Mouse (Mus musculus) MEL (cell line): ENCODE results near the gene Cfap36. TPM values are rescaled to one million over a fixed set of nuclear protein-coding genes. Genes with fewer than 3 reads are reported as not detected.

Source experiments
- DNase-seq: peaks from one replicate; pipeline ENCODE4 v3.0.0; 2011; ENCODE audit warnings: low read depth, low spot score
- H3K27ac ChIP-seq: 2 replicates; pipeline ENCODE4 v1.5.1; 2012; ENCODE audit warnings: low read depth, mild to moderate bottlenecking, control low read depth, low read length, moderate library complexity; ENCODE audit not compliant: control insufficient read depth
- H3K27me3 ChIP-seq, 2 experiments: fragments of 150-350 bp in 1 of 2; sonication (generic) in 1 of 2; 2 replicates each; pipeline ENCODE4 v1.6.1; 2012; ENCODE audit warnings: low read length in 2 of 2, mild to moderate bottlenecking in 2 of 2, improper control_type of control experiment in 1 of 2, moderate library complexity in 1 of 2; ENCODE audit not compliant: insufficient read depth in 2 of 2, control insufficient read depth in 1 of 2
- H3K36me3 ChIP-seq, 2 experiments: 2 replicates each; pipeline ENCODE4 v1.6.1; 2012 to 2014; ENCODE audit warnings: low read length in 2 of 2, improper control_type of control experiment in 1 of 2, inconsistent platforms in 1 of 2, mild to moderate bottlenecking in 1 of 2; ENCODE audit not compliant: insufficient read depth in 2 of 2, control insufficient read depth in 1 of 2
- H3K4me1 ChIP-seq, 2 experiments: fragments of 150-350 bp in 1 of 2; sonication (generic) in 1 of 2; 2 replicates each; pipeline ENCODE4 v1.6.1; 2012; ENCODE audit warnings: low read length in 2 of 2, improper control_type of control experiment in 1 of 2, mild to moderate bottlenecking in 1 of 2; ENCODE audit not compliant: insufficient read depth in 2 of 2, control insufficient read depth in 1 of 2
- H3K4me3 ChIP-seq, 2 experiments: fragments of 150-350 bp in 1 of 2; sonication (generic) in 1 of 2; 2 replicates each; pipeline ENCODE4 v1.5.1; 2012; ENCODE audit warnings: low read depth in 2 of 2, low read length in 2 of 2, mild to moderate bottlenecking in 2 of 2, moderate library complexity in 2 of 2, control low read depth in 1 of 2, improper control_type of control experiment in 1 of 2; ENCODE audit not compliant: control insufficient read depth in 1 of 2, insufficient read depth in 1 of 2
- H3K79me2 ChIP-seq: 2 replicates; pipeline ENCODE4 v1.6.1; 2012; ENCODE audit warnings: mild to moderate bottlenecking, low read length, moderate library complexity; ENCODE audit not compliant: control insufficient read depth, poor library complexity, insufficient read depth
- H3K9ac ChIP-seq: 2 replicates; pipeline ENCODE4 v1.6.1; 2012; ENCODE audit warnings: low read depth, mild to moderate bottlenecking, control low read depth, low read length, moderate library complexity; ENCODE audit not compliant: control insufficient read depth, poor library complexity, severe bottlenecking
- H3K9me3 ChIP-seq: fragments of 150-350 bp; sonication (generic); replicated peaks from 2 replicates; pipeline ENCODE4 v1.6.1; 2012; ENCODE audit warnings: mild to moderate bottlenecking, low read length, improper control_type of control experiment, moderate library complexity; ENCODE audit not compliant: insufficient read depth
- BHLHE40 ChIP-seq: IDR thresholded peaks from 2 replicates; pipeline ENCODE4 v1.6.1; 2012; ENCODE audit warnings: low read depth, mild to moderate bottlenecking, inconsistent platforms, low read length, improper control_type of control experiment, borderline replicate concordance
- CHD1 ChIP-seq: IDR thresholded peaks from 2 replicates; pipeline ENCODE4 v1.6.1; 2012; ENCODE audit warnings: low read depth, mild to moderate bottlenecking, inconsistent platforms, low read length, improper control_type of control experiment
- CTCF ChIP-seq, 3 experiments: IDR thresholded peaks in 2 of 3; conservative IDR thresholded peaks in 1 of 3; 2 replicates each; pipeline ENCODE4 v1.5.1; 2011 to 2012; ENCODE audit warnings: low read length in 3 of 3, low read depth in 2 of 3, mild to moderate bottlenecking in 2 of 3, improper control_type of control experiment in 1 of 3, inconsistent platforms in 1 of 3, mixed read lengths in 1 of 3, moderate library complexity in 1 of 3; ENCODE audit not compliant: control insufficient read depth in 1 of 3, insufficient read depth in 1 of 3, poor library complexity in 1 of 3, severe bottlenecking in 1 of 3
- E2F4 ChIP-seq: IDR thresholded peaks from 2 replicates; pipeline ENCODE4 v1.6.1; 2011; ENCODE audit warnings: low read depth, low read length, improper control_type of control experiment, borderline replicate concordance
- ELF1 ChIP-seq: IDR thresholded peaks from 2 replicates; pipeline ENCODE4 v1.6.1; 2014; ENCODE audit warnings: low read depth, mild to moderate bottlenecking, inconsistent platforms, low read length, improper control_type of control experiment, moderate library complexity
- GABPA ChIP-seq: IDR thresholded peaks from 2 replicates; pipeline ENCODE4 v1.6.1; 2012; ENCODE audit warnings: low read depth, mild to moderate bottlenecking, inconsistent platforms, low read length, improper control_type of control experiment, moderate library complexity
- GATA1 ChIP-seq: IDR thresholded peaks from 2 replicates; pipeline ENCODE4 v1.6.1; 2011; ENCODE audit warnings: low read depth, low read length, improper control_type of control experiment
- MAZ ChIP-seq: IDR thresholded peaks from 2 replicates; pipeline ENCODE4 v1.6.1; 2012; ENCODE audit warnings: low read depth, mild to moderate bottlenecking, inconsistent platforms, low read length, improper control_type of control experiment
- MEF2A ChIP-seq: IDR thresholded peaks from 2 replicates; pipeline ENCODE4 v1.6.1; 2014; ENCODE audit warnings: low read depth, mild to moderate bottlenecking, inconsistent platforms, low read length, improper control_type of control experiment; ENCODE audit not compliant: poor library complexity, insufficient replicate concordance, severe bottlenecking; ENCODE audit errors: extremely low read depth
- MYB ChIP-seq: IDR thresholded peaks from 2 replicates; pipeline ENCODE4 v1.6.1; 2011; ENCODE audit warnings: mild to moderate bottlenecking, low read depth, low read length, improper control_type of control experiment
- MYC ChIP-seq: IDR thresholded peaks from 2 replicates; pipeline ENCODE4 v1.6.1; 2011; ENCODE audit warnings: low read depth, mild to moderate bottlenecking, low read length, improper control_type of control experiment, moderate library complexity
- NELFE ChIP-seq: IDR thresholded peaks from 2 replicates; pipeline ENCODE4 v1.6.1; 2011; ENCODE audit warnings: low read depth, low read length, improper control_type of control experiment
- POLR2AphosphoS5 ChIP-seq: IDR thresholded peaks from 2 replicates; pipeline ENCODE4 v1.6.1; 2012; ENCODE audit warnings: low read depth, borderline replicate concordance, mild to moderate bottlenecking, inconsistent platforms, low read length, moderate library complexity, mixed read lengths
- RAD21 ChIP-seq: IDR thresholded peaks from 2 replicates; pipeline ENCODE4 v1.6.1; 2011; ENCODE audit warnings: mild to moderate bottlenecking, low read depth, low read length, improper control_type of control experiment
- SIN3A ChIP-seq: IDR thresholded peaks from 2 replicates; pipeline ENCODE4 v1.6.1; 2012; ENCODE audit warnings: low read length, improper control_type of control experiment, inconsistent platforms
- SMC3 ChIP-seq: IDR thresholded peaks from 2 replicates; pipeline ENCODE4 v1.6.1; 2011; ENCODE audit warnings: low read depth, low read length, improper control_type of control experiment
- TBP ChIP-seq: IDR thresholded peaks from 2 replicates; pipeline ENCODE4 v1.8.0; 2011; ENCODE audit warnings: low read depth, low read length, improper control_type of control experiment
- USF1 ChIP-seq: IDR thresholded peaks from 2 replicates; pipeline ENCODE4 v1.6.1; 2014; ENCODE audit warnings: low read depth, mild to moderate bottlenecking, inconsistent platforms, low read length, improper control_type of control experiment, moderate library complexity
- USF2 ChIP-seq, 2 experiments: IDR thresholded peaks; 2 replicates each; pipeline ENCODE4 v1.6.1; 2011 to 2012; ENCODE audit warnings: improper control_type of control experiment in 2 of 2, low read length in 2 of 2, borderline replicate concordance in 1 of 2, inconsistent platforms in 1 of 2, low read depth in 1 of 2, mild to moderate bottlenecking in 1 of 2; ENCODE audit not compliant: insufficient read depth in 1 of 2
- ZC3H11A ChIP-seq: IDR thresholded peaks from 2 replicates; pipeline ENCODE4 v1.6.1; 2012; ENCODE audit warnings: low read depth, mild to moderate bottlenecking, inconsistent platforms, low read length, improper control_type of control experiment
- ZMIZ1 ChIP-seq: IDR thresholded peaks from 2 replicates; pipeline ENCODE4 v1.6.1; 2012; ENCODE audit warnings: low read depth, mild to moderate bottlenecking, inconsistent platforms, low read length, improper control_type of control experiment, moderate library complexity
- polyA plus RNA-seq, 2 experiments: library from polyadenylated mRNA; stranded (reverse) in 1 of 2; unstranded in 1 of 2; fragments of >175 nt in 1 of 2; fragments of >200 nt in 1 of 2; gene quantifications; 2 replicates each; pipeline versions ENCODE4 v1.2.1 to v1.2.4; 2012; ENCODE audit warnings: low replicate concordance in 2 of 2, low read depth in 1 of 2; ENCODE audit not compliant: insufficient read length in 2 of 2, insufficient read depth in 1 of 2, missing spikeins in 1 of 2
- total RNA-seq: library from RNA; depleted of rRNA; stranded (reverse); fragments of 300-350 nt; gene quantifications from 2 replicates; pipeline ENCODE4 v1.2.3, GENCODE M21; 2012

Gene Cfap36
- total and polyA plus RNA-seq, 3 experiments: 17.8 to 18.8 TPM; not detected in 1

DNA sequence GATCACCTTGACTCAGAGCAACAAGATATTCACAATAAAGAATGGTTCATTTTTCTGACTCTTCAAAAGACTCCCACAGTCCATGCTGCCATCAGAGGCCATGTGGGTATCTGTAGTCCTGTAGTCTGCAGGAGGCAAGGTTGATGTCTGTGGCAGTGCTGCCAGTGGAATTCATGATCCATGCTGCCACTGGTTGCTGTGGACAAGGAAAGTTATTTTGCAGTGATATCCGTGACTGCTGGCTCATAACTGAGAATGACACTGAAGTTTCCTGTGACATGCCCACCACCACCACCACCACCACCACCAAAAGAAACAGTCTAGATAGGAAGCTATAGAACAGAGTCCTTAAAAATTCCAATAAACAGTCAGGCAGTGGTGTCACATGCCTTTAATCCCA lies 7.4 kb upstream of the Cfap36 start:
- H3K4me1 ChIP-seq: no peaks in the 10 kb centered on the region
- no peaks in the 10 kb centered on the region for H3K36me3 ChIP-seq
- H3K4me3 ChIP-seq: no peak overlapping the region
- no peaks in the 10 kb centered on the region for H3K9me3 ChIP-seq
- no peak overlapping the region for H3K9ac ChIP-seq
- no peaks in the 10 kb centered on the region for H3K27me3 ChIP-seq
- no peak overlapping the region for H3K27ac ChIP-seq
- no peak for DNase-seq
- no peak for TF ChIP-seq MYB
- TF ChIP-seq POLR2AphosphoS5: no peak
- TF ChIP-seq ELF1: no peak
- TF ChIP-seq CTCF (IDR thresholded peaks at IDR 0.05 in 2 of 3, conservative IDR thresholded peaks at IDR 0.05 in 1 of 3; ENCODE audit: control insufficient read depth in 1 of 3, insufficient read depth in 1 of 3, low read depth in 2 of 3, low read length in 3 of 3, poor library complexity in 1 of 3, severe bottlenecking in 1 of 3): no peak
- no peak for TF ChIP-seq MYC
- no peak for TF ChIP-seq GATA1
- TF ChIP-seq SMC3: no peak
- TF ChIP-seq E2F4: no peak
- no peak for TF ChIP-seq GABPA
- TF ChIP-seq CHD1: no peak
- TF ChIP-seq RAD21: no peak
- H3K79me2 ChIP-seq: no peaks in the 10 kb centered on the region

DNA sequence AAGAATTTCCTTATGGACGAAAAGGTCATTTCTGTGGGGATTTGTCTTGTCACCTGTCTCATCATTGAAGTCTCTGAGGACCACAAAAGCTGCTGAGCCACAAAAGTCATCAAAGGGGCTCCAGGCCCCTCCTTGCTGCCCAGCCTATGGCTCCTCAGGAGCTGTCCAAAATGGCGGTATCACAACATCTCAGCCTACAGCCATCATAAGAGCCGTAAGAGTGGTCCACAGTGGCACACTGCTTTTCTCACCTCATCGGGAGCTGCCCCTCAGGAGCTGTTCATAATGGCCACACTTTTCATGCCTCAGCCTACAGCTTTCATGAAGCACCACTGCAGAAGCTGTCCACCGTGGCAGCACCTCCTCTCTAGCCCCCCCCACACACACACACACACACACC lies 1.2 kb upstream of the Cfap36 start:
- Histone ChIP-seq H3K4me1 (peaks cover 5 to 7% of the 10 kb centered on the region in 2 experiments; a peak in 2 of 4 replicates), H3K9ac (no peak overlapping the region), H3K36me3 (peaks cover 0 to 21% of the 10 kb centered on the region in 2 experiments; a peak in 3 of 4 replicates), H3K27ac (no peak overlapping the region), H3K27me3 (no peaks in the 10 kb centered on the region), H3K4me3 (no peak overlapping the region), H3K9me3 (no peaks in the 10 kb centered on the region), H3K79me2 (peaks cover 4% of the 10 kb centered on the region; the same call in 1 of the 2 replicates)
- TF ChIP-seq MYB (no peak), RAD21 (no peak), TBP (no peak), CTCF (IDR thresholded peaks at IDR 0.05 in 2 of 3, conservative IDR thresholded peaks at IDR 0.05 in 1 of 3; ENCODE audit: control insufficient read depth in 1 of 3, insufficient read depth in 1 of 3, low read depth in 2 of 3, low read length in 3 of 3, poor library complexity in 1 of 3, severe bottlenecking in 1 of 3) (no peak), MEF2A (no peak)
- no peak for DNase-seq

DNA sequence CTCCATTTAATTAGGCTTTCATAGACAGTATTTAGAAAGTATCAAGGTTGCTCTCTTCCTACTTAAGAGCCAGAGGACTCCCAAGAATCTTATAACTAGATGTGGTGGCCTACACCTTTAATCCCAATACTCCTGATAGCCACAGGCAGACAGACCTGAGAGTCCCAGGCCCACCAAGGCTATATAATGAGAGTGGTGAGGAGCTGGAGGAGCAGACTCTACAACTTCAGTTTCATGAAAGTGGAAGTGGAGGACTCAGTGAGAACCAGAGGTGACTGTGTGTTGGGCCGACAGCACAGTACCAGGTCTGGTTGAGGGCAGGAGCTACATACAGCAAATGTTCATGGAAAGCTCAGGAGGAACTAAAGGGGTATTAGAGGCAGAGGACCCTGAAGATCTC lies 516 bp upstream of the Cfap36 start:
- peak overlapping the region; percentile 50 to 71 for H3K4me3 ChIP-seq
- H3K4me1 ChIP-seq: peaks cover 5 to 7% of the 10 kb centered on the region in 2 experiments; a peak in 2 of 4 replicates
- H3K79me2 ChIP-seq: peaks cover 4% of the 10 kb centered on the region; the same call in 1 of the 2 replicates

More for the DNA sequence above, 516 bp upstream of the Cfap36 start:
- no peak for DNase-seq
- no peaks in the 10 kb centered on the region for H3K9me3 ChIP-seq
- H3K36me3 ChIP-seq: peaks cover 0 to 25% of the 10 kb centered on the region in 2 experiments; a peak in 3 of 4 replicates
- H3K9ac ChIP-seq: peak overlapping the region; percentile 51
- H3K27ac ChIP-seq: no peak overlapping the region
- H3K27me3 ChIP-seq: no peaks in the 10 kb centered on the region
- TF ChIP-seq NELFE (no peak), SIN3A (no peak), USF1 (no peak), BHLHE40 (no peak), RAD21 (no peak), GATA1 (no peak), USF2 (IDR thresholded peaks at IDR 0.05; ENCODE audit: borderline replicate concordance in 1 of 2, insufficient read depth in 1 of 2, low read depth in 1 of 2, low read length in 2 of 2) (no peak), ZMIZ1 (no peak), MAZ (no peak), ZC3H11A (no peak)
